Mouse (Mus musculus) heart, postnatal 14 days (tissue): Measurements from ENCODE around the gene Hhatl. TPM values are rescaled to one million over a fixed set of nuclear protein-coding genes. Genes with fewer than 3 reads are reported as not detected.

Experiments
- DNase-seq, 2 experiments: peaks; one replicate each; pipeline ENCODE4 v3.0.0; 2021 to 2022
- intact Hi-C: fragments of 180-260 bp; cut with DNase I; formaldehyde crosslinking; loops from one replicate; pipeline ENCODE4 v1.15.1; 2025
- total RNA-seq, 2 experiments: library from RNA; stranded (reverse); gene quantifications; 2 replicates each; pipeline ENCODE4 v1.2.3; 2021

Gene Hhatl
- total RNA-seq, 2 experiments from 2014 or later: 118 to 123 TPM

DNA sequence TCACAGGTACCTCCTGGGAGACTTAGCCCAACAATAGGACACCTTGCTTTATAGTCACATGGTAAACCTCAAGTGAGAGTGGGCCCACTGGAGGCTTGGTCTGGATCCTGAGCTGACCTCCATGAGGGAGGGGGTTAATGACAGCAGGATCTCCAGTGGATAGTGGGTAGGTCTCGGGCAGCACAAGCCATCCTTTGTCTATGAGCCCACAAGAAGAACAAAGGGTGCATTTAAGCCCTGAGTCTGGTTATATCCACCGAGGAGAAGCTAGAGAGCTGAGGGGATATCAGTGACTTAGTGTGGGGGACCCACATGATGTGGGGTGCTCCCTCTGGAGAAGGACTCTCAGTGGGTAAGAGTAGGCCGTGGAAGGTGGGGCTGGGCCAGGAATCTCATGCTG lies 16.2 kb upstream of the Hhatl start:
- no peak for DNase-seq
- intact Hi-C loops: no loop called here

DNA sequence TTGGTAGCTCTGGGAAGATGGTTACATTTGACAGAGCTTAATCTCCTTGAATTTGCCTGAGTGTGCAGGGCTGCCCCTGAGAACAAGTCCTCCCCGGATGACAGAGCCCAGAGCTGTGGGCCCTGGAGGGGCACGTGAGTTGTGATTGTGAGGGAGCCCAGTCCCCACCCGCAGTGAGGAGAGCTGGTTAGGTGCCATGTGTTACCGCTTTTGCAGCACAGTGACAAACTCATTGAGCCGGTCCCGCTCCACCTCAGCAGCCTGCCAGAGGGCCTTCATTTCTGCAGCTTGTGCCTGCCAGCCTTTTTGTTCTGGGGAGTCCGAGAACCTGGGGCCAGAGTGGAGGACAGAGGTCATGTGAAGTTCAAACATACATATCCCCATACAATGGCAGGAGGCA lies 15.6 kb upstream of the Hhatl start:
- no peak for DNase-seq
- intact Hi-C loops: no loop called here

DNA sequence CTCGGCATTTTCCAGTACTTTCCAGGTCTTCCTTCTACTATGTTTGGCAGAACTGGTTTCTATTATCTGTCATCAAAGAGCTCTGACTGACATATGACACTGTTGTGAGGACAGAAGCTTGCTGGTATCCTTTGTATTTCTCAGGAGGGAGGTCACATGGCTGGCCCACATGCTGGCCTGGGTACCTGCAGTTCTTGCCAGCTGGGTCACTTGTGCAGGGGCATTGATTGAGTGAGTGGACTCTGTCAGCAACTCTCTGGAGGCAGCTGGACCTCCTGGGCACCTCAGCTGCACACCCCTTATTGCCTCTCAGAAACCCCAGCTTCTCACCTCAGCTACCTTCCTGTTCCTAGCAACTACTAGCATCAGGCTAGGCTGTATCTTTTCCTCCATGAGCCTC lies 15.2 kb upstream of the Hhatl start:
- no peak for DNase-seq
- intact Hi-C loops: no loop called here

DNA sequence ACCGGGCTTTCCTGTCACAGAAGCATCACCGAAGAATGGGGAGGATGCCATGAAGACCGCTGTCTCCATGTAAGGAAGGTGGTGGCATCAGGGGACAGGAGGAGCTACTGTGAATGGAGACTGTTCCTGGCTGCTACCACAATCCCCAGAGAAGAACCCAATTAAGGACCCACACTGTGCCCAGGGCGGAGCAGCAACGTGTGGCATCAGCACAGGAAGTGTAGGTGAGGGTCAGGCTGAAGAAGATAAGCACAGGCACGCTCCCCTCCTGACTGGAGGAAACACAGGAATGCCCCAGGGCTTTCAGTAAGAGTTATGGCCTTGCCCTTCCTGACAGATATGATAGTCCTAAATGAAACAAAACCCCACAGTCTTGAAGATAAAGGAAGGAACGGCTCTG lies 10.4 kb upstream of the Hhatl start:
- no peak for DNase-seq
- intact Hi-C loops: no loop called here

DNA sequence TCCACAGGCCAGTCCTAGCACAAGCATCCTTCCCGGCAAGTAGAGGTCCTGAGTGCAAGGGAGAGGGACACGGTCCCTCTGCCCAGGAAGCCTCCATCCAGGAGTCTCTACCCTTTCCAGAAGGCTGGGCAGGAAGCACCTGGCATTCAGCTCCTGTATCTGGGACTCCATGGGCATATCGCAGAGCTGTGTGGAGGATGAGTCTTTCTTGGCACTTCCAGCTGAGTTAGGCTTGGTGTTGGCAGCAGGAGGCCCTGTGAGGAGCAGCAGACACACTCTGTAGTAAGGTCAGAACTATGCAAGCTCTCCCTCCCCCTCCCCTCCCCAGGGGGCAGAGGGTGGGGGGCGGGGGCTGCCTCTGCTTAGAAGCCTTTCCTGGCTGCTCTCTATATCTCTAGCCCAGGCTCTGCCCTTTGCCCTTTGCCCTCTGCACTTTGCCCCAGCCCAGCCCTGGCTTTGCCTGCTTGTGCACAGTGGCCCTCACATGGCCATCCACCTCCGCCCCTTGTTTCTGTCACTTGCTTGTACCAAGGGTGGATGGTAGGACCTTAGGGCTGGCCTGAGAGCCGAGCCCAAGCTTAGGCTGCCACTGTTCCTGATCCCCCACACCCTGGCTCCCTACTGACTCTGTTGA lies 6.7 kb upstream of the Hhatl start:
- DNase-seq: no peak
- intact Hi-C loops: no loop called here

DNA sequence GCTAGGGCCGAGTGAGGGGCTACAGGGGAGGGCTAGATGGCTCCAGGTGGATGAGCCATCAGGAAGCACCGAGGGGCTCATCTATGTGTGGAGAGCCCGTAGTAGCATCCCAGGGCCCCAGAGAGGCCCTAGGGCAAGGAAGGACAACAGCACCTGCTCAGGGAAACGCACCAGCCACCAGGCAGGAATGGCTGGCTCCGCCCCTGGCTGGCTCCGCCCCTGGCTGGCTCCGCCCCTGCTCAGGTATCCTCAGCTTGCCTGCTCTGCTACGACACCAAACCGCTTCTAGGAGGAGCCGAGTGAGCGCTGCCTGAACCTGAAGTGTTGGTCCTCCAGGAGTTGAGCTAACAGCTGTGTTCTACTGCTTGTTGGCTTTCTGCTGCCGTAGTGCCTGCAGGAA lies 5.4 kb upstream of the Hhatl start:
- intact Hi-C loops: no loop called here
- no peak for DNase-seq

DNA sequence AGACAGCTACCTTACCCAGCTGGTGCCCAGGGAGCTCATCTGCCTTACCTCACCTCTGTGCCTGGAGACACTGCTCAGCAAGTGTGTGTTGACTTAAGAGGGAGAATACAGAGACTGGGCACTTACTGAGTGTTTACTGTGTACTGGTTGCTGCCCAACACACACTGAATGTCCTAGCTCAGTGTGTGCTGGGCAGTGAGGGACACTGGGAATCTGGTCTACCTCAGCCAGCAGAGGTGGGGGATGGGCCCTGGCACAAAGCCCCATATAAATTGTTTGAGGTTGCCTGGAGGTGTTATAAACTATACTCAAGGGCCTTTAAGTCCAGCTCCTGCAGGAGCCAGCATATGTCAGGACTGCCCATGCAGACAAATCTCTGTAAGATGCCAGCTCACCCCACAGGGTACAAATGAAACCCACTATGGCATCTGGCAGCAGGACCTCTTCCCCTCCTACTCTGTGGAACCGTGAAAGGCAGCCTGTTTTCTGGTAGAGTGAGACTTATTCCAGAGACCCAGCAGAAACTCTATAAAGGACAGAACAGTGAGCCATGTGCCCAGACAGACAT lies 2.7 kb upstream of the Hhatl start:
- intact Hi-C loops: no loop called here
- DNase-seq: peak; percentile 67 to 79

DNA sequence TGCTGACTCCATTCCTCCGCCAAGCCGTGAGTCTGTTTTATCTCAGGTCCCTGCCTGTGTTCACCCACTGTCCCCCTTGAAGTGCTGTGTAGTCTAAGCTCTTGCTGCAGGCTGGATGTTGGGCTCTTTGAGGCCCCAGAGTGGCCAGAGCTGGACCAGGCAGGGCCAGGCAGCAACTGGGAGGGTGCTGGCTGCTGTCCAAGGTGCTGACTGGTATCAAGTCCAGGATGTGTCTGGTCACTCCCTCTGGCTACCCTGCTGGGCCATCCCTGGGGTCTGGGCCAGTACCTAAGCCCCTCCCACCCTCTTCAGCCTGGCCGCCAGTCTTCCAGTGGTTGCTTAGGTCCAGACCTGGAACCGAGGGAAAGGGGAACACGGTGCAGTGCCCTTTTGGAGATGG lies 1.1 kb downstream of the Hhatl start:
- DNase-seq: peak; percentile 81 to 86
- intact Hi-C loops: no loop called here

DNA sequence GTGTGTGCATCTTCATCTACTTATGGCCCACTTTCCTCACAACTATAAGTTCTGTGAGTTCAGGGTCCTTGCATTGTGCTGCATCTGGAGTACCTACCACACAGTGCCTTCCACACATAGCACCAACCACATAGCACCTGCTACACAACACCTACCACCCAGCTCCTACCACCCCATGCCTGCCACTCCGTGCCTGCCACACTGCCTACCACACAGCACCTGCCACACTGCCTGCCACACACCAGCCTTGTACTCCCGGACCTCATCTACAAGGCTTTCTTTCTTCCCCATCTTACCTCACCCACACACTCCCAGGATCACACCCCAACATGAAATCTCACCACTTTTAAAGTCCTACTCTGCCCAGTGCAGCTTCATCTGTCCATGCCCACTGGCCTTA lies 5.9 kb downstream of the Hhatl start:
- no peak for DNase-seq
- intact Hi-C loops: no loop called here

DNA sequence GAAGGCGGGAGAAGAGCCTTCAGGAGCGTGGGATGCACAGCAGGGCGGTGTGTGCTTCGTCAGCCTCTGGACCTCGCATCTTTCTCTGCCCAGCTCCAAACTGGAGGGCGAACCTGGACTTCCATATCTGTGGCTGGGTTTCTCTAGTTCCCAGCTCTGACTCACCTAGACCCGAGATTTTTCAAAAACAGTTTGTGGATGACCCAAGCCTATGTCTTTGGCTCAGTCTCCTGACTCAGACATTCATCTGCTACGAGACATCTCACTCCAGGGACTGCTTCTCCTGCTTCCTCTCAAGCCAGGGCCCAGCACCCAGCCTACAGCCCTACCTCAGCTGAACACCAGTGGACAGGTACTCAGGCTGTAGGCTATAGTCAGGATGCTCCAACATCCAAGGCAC lies 7.0 kb downstream of the Hhatl start:
- intact Hi-C loops: no loop called here
- no peak for DNase-seq

DNA sequence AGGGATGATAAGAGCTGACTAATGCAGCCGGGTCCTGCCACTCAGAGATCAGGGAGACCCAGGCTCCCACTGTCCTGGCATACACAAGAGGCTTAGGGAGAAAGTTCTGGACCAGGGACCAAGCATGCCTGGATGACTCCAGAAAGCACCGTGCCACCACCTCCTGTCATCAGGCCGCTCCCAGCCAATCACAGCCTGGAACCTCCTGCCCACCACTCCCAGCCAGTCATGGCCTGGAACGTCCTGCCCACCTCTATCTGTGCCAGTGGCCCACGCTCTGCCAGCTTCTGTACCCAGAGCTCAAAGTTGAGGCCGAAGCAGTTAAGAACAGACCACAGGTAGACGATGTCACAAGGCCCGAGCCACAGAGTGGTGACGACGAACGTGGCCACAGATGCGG lies 7.5 kb downstream of the Hhatl start:
- intact Hi-C loops: no loop called here
- no peak for DNase-seq

DNA sequence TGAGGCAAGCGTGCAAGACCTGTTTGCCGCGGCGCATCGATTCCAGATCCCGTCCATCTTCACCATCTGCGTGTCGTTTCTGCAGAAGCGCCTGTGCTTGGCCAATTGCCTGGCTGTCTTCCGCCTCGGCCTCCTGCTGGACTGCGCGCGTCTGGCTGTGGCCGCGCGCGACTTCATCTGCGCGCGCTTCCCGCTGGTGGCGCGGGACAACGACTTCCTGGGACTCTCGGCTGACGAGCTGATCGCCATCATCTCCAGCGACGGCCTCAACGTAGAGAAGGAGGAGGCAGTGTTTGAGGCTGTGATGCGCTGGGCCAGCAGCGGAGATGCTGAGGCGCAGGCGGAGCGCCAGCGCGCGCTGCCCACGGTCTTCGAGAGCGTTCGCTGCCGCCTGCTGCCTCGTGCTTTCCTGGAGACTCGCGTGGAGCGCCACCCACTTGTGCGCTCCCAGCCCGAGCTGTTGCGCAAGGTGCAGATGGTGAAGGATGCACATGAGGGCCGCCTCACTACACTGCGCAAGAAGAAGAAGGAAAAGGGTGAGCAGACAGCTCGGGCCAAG lies 14.2 kb downstream of the Hhatl start:
- intact Hi-C loops: no loop called here
- DNase-seq: peak; percentile 46 to 61

DNA sequence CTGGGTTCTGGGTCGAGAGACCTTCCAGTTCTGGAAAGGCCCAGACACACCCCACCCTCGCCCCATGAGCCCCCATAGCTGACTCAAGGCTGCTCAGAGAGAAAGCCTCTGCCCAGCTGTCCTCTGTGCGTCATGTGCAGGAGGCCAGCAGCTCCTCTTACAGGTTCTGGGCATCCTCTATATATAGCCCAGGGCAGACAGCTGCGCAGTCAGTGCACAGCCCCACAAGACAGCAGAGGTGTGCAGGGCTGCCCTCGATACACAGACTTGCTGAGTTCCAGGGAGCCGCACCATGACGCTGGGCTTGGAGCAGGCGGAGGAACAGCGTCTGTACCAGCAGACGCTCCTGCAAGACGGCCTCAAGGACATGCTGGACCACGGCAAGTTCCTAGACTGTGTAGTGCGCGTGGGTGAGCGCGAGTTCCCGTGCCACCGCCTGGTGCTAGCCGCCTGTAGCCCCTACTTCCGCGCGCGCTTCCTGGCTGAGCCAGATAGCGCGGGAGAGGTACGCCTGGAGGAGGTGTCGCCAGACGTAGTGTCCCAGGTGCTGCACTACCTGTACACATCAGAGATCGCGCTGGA lies 14.7 kb downstream of the Hhatl start, which contains the start of gene Klhl40:
Klhl40 (plus strand) TSS at position 124 of the 582 bp plus-strand sequence.
- no peak for DNase-seq
- intact Hi-C loops: no loop called here

DNA sequence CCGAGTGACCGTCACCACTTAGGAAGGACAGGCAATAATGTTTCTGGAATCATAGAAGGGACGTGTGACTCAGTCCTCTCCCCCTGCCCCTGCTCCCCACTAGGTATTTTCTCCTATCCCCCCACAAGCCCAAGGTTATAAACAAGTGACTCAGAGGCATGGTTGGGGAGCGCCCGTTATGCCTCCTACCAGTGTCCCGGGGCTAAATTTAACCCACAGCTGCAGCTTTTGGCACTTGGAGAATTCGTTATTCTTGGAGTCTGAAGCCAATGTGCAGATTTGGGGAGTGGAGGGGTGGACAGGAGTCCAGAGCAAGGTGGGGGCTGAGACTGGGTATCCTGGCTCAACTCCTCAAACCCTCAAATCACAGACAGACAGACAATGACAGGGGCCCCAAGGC lies 15.8 kb downstream of the Hhatl start:
- intact Hi-C loops: no loop called here
- DNase-seq: no peak

DNA sequence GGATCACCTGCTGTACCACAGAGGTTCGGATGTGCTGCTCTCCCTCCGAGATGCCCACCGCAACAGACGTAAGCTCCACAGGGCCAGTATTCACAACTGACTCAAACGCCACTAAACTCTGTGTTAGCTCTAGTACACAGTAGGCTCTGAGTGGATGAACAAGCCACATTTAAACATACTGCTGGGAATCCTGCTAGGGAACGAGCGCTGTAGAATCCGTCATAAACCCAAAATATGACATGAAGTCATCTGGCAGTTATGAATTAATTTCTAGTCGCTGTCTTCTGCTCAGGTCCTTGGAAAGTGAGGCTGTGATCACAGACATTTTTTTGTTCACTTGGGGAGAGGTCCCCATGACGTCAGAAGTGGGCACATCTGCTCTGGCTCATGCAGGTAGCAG lies 16.4 kb downstream of the Hhatl start:
- intact Hi-C loops: no loop called here
- DNase-seq: no peak

DNA sequence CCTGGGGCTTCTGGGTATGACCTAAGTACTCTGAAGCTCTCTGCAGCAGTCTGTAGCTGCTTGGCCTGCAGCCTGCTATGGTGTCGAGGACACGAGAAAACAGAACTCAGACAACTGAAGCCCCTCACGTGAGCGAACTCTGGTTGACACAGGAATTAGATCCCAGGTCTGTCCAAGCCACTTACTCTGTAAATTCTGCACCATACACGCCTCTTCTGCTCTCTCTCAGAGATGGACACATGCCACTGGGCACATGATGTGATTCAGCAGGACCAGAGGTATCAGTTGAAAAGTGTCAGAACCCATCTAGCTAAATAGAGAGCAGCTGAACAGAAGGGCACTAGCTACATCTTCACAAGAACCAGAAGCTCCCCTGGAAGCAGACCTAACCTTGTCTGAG lies 19.9 kb downstream of the Hhatl start:
- intact Hi-C loops: no loop called here
- DNase-seq: no peak

DNA sequence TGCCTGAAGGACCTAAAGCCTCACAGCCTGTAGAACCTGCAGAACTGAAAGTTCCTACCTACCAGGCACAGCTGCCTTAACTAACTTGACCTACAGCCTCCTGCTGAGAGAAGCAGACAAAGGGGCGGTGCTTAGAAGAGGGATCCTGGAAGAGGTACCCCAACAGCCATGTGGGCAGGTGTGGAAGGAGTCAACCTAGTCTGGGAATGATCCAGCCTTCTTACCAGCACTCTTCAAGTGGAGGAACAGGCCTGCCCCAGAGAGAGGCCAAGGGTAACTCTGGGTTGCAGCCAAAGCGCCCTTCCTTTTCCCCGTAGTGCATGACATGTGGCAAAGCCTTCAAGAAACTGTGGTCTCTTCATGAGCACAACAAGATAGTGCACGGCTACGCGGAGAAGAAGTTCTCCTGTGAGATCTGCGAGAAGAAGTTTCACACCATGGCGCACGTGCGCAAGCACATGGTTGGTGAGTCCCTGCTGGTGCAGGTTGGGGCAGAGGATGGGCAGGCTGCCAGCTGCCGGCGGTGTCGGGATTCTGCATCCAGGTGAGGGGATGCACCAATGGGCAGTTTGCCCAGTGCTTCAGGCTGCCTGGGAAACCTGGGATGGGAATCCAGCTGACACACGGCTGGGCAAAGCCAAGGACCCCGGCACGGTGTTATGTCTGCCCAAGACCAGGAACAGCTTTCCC lies 27.0 kb downstream of the Hhatl start:
- intact Hi-C loops: no loop called here
- no peak for DNase-seq

DNA sequence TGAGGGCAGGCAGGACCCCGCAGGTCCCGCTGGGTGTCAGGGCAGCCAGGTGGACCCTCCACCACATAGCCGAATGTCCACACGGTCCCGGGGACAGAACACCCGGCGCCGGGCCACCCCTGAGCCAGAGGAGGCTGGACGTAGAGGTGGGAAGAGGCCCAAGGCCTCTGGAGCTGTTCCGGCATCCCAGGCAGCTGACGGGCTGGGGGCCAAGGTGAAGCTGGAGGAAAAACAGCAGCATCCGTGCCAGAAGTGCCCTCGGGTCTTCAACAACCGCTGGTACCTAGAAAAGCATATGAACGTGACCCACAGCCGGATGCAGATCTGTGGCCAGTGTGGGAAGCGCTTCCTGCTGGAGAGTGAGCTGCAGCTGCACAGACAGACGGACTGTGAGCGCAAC lies 28.6 kb downstream of the Hhatl start:
- peak; percentile 65 to 77 for DNase-seq
- intact Hi-C loops: loop anchor here (5.0 kb wide), 1 partner anchor 69 kb away; no protein-coding TSS in a partner anchor

DNA sequence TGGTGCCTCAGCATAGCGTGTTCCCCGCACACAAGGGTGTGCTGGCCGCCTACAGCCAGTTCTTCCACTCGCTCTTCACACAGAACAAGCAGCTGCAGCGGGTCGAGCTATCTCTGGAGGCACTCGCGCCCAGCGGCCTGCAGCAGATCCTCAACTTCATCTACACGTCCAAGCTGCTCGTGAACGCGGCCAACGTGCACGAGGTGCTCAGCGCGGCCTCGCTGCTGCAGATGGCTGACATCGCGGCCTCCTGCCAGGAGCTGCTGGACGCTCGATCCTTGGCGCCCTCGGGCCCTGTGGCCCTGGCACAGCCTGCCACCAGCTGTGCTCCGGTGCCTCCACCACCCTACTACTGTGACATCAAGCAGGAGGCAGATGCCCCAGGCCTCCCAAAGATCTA lies 29.5 kb downstream of the Hhatl start:
- intact Hi-C loops: loop anchor here (5.0 kb wide), 1 partner anchor 70 kb away; no protein-coding TSS in a partner anchor
- no peak for DNase-seq

DNA sequence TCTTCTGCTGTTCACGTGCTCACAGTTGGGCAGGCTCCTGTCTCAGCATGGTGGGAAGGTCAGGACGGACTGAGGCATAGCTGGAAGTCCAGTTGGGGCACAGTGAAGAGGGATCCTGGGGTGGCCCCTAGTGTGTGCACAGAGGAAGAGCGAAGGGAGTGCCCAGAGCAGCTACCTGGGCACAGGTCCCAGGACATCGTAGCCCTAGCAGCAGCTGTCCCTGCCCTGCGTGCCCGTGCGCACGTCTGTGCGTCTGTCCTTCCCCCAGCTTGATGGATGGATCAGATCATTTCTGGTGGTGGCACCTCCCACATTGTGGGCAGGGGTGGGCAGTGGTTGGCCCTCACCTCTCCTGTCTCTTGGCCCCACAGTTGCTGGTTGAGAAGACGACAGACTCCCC lies 30.1 kb downstream of the Hhatl start:
- DNase-seq: no peak
- intact Hi-C loops: loop anchor here (5.0 kb wide), 1 partner anchor 70 kb away; no protein-coding TSS in a partner anchor

DNA sequence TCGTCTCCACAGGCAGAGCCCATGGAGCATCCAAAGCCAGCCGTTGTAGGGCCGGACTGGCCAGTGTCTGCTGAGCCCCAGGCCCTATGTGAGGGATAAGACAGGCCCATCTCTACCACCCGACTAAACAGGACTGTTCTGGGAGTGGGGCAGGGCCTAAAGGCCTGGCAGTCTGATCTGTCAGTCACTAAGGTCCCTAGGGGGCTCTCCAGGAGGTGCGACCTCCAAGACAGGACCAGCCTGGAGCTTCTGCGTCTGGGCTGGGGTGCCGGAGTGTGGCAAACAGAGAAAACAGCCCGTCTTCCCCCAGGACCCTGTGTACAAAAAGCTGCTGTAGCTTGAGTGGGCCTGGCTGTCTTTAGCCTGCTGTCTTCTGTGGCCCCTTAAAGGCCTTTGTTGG lies 30.5 kb downstream of the Hhatl start:
- DNase-seq: no peak
- intact Hi-C loops: loop anchor here (5.0 kb wide), 1 partner anchor 71 kb away; no protein-coding TSS in a partner anchor
